Mouse (Mus musculus) heart, embryonic 13.5 days (tissue): ENCODE measurements around the gene Ostc. TPM values are rescaled to one million over a fixed set of nuclear protein-coding genes. Genes with fewer than 3 reads are reported as not detected.

ENCODE experiments used
- ATAC-seq: fragments of 200-750 bp; cut with Nextera tagmentation; 2 replicates; pipeline ENCODE4 v1.8.0; 2017; ENCODE audit warnings: moderate TSS enrichment; ENCODE audit not compliant: insufficient number of reproducible peaks, low FRiP score, low TSS enrichment; ENCODE audit errors: extremely low read depth
- H3K27ac ChIP-seq: fragments of 300-500 bp; sonication (generic); replicated peaks from 2 replicates; pipeline ENCODE4 v1.5.1; 2015; ENCODE audit warnings: moderate library complexity, mild to moderate bottlenecking, inconsistent platforms
- H3K27me3 ChIP-seq: fragments of 300-500 bp; sonication (generic); replicated peaks from 2 replicates; pipeline ENCODE4 v1.6.1; 2015; ENCODE audit warnings: mild to moderate bottlenecking, inconsistent platforms
- H3K36me3 ChIP-seq: fragments of 300-500 bp; sonication (generic); 2 replicates; pipeline ENCODE4 v1.6.1; 2015; ENCODE audit warnings: mild to moderate bottlenecking, inconsistent platforms
- H3K4me1 ChIP-seq: fragments of 300-500 bp; sonication (generic); 2 replicates; pipeline ENCODE4 v1.6.1; 2015; ENCODE audit warnings: inconsistent platforms
- H3K4me2 ChIP-seq: fragments of 300-500 bp; sonication (generic); 2 replicates; pipeline ENCODE4 v1.6.1; 2015; ENCODE audit warnings: inconsistent platforms, mild to moderate bottlenecking, moderate library complexity
- H3K4me3 ChIP-seq: fragments of 300-500 bp; sonication (generic); 2 replicates; pipeline ENCODE4 v1.5.1; 2015; ENCODE audit warnings: moderate library complexity, mild to moderate bottlenecking, inconsistent platforms
- H3K9ac ChIP-seq: fragments of 300-500 bp; sonication (generic); 2 replicates; pipeline ENCODE4 v1.6.1; 2015; ENCODE audit warnings: inconsistent platforms, mild to moderate bottlenecking, moderate library complexity
- H3K9me3 ChIP-seq: fragments of 300-500 bp; sonication (generic); 2 replicates; pipeline ENCODE4 v1.6.1; 2016; ENCODE audit warnings: inconsistent platforms
- WGBS: fragments of 180-500 bp; shearing (Covaris S2); methylation state at CpG from one replicate; pipeline ENCODE4 v1.1.7; 2015; ENCODE audit warnings: mixed read lengths; 5-methylcytosine and 5-hydroxymethylcytosine counted together
- polyA plus RNA-seq: library from polyadenylated mRNA; unstranded; fragments of >200 nt; fragmentation: Nextera tagmentation; extraction: Ambion mirVana; gene quantifications from 2 replicates; pipeline ENCODE4 v1.2.1, GENCODE M21; 2015

The Ostc gene
- 242 and 272 TPM in 2 replicates for polyA plus RNA-seq

- Histone ChIP-seq H3K27ac (peak within 1 kb of the TSS; percentile 89), H3K27me3 (no peaks in the 10 kb centered on the region), H3K9ac (peak within 1 kb of the TSS; percentile 93), H3K4me3 (peak within 1 kb of the TSS; percentile 88), H3K36me3 (peaks cover 11% of the 10 kb centered on the region), H3K4me2 (peak within 1 kb of the TSS; percentile 84), H3K4me1 (peaks cover 22% of the 10 kb centered on the region), H3K9me3 (no peaks in the 10 kb centered on the region)
- under 1% methylated on average over 45 of the region's 45 CpGs for WGBS
- ATAC-seq: peak; percentile 92
Observed at GRCm38 (mm10) chr3:130708967-130709924, at the start of gene Ostc. Ostc (minus strand) TSS chr3:130709444.

GRCm38 (mm10) chr3:130758157-130758841 is 49.1 kb upstream of the Ostc start:
- Histone ChIP-seq H3K4me2 (no peak overlapping the region), H3K4me3 (no peak overlapping the region), H3K9ac (no peak overlapping the region), H3K9me3 (no peaks in the 10 kb centered on the region), H3K4me1 (no peaks in the 10 kb centered on the region), H3K27ac (no peak overlapping the region), H3K27me3 (no peaks in the 10 kb centered on the region), H3K36me3 (no peaks in the 10 kb centered on the region)
- no peak for ATAC-seq
- WGBS: 82% methylated on average over 15 of the region's 15 CpGs

GRCm38 (mm10) chr3:130757117-130757852 is 48.0 kb upstream of the Ostc start:
- WGBS: 83% methylated on average over 8 of the region's 8 CpGs

GRCm38 (mm10) chr3:130749206-130749605 is 40.0 kb upstream of the Ostc start:
- Histone ChIP-seq H3K4me2 (no peak overlapping the region), H3K9me3 (peaks cover 9% of the 10 kb centered on the region), H3K36me3 (no peaks in the 10 kb centered on the region), H3K4me1 (no peaks in the 10 kb centered on the region), H3K27ac (no peak overlapping the region), H3K27me3 (no peaks in the 10 kb centered on the region), H3K4me3 (no peak overlapping the region), H3K9ac (no peak overlapping the region)
- no peak for ATAC-seq
- WGBS: 75% methylated on average over 3 of the region's 3 CpGs

More at GRCm38 (mm10) chr3:130757117-130757852, 48.0 kb upstream of the Ostc start:
- Histone ChIP-seq H3K9ac (no peak overlapping the region), H3K4me3 (no peak overlapping the region), H3K27ac (no peak overlapping the region), H3K4me1 (no peaks in the 10 kb centered on the region), H3K27me3 (no peaks in the 10 kb centered on the region), H3K36me3 (no peaks in the 10 kb centered on the region), H3K9me3 (no peaks in the 10 kb centered on the region), H3K4me2 (no peak overlapping the region)
- ATAC-seq: no peak

- H3K4me3 ChIP-seq: no peak overlapping the region
- 70% methylated on average over 10 of the region's 10 CpGs for WGBS
- no peaks in the 10 kb centered on the region for H3K36me3 ChIP-seq
- no peaks in the 10 kb centered on the region for H3K4me1 ChIP-seq
- no peaks in the 10 kb centered on the region for H3K27me3 ChIP-seq
- H3K9ac ChIP-seq: no peak overlapping the region
- H3K27ac ChIP-seq: no peak overlapping the region
- no peak overlapping the region for H3K4me2 ChIP-seq
- no peak for ATAC-seq
- peaks cover 9% of the 10 kb centered on the region for H3K9me3 ChIP-seq
Observed at GRCm38 (mm10) chr3:130746673-130747619, 37.7 kb upstream of the Ostc start.

GRCm38 (mm10) chr3:130737652-130738361 is 28.6 kb upstream of the Ostc start:
- H3K4me3 ChIP-seq: no peak overlapping the region
- no peaks in the 10 kb centered on the region for H3K36me3 ChIP-seq
- no peak overlapping the region for H3K4me2 ChIP-seq
- H3K27ac ChIP-seq: no peak overlapping the region
- H3K27me3 ChIP-seq: peaks cover 3% of the 10 kb centered on the region; the same call in 1 of the 2 replicates
- 56% methylated on average over 21 of the region's 21 CpGs for WGBS
- H3K4me1 ChIP-seq: no peaks in the 10 kb centered on the region
- ATAC-seq: no peak
- H3K9me3 ChIP-seq: no peaks in the 10 kb centered on the region
- H3K9ac ChIP-seq: no peak overlapping the region

- Histone ChIP-seq H3K4me2 (no peak overlapping the region), H3K9ac (no peak overlapping the region), H3K4me1 (no peaks in the 10 kb centered on the region), H3K36me3 (no peaks in the 10 kb centered on the region), H3K9me3 (no peaks in the 10 kb centered on the region), H3K4me3 (no peak overlapping the region), H3K27ac (no peak overlapping the region), H3K27me3 (peaks cover 3% of the 10 kb centered on the region; the same call in 1 of the 2 replicates)
- ATAC-seq: no peak
- WGBS: 31% methylated on average over 4 of the region's 4 CpGs
Observed at GRCm38 (mm10) chr3:130736758-130737157, 27.5 kb upstream of the Ostc start.

- peak within 1 kb of the TSS; percentile 90 for H3K4me2 ChIP-seq
- H3K27ac ChIP-seq: peak within 1 kb of the TSS; percentile 90
- peaks cover 29% of the 10 kb centered on the region for H3K4me1 ChIP-seq
- peak within 1 kb of the TSS; percentile 100 for H3K4me3 ChIP-seq
- under 1% methylated on average over 45 of the region's 45 CpGs for WGBS
- peak within 1 kb of the TSS; percentile 99 for H3K9ac ChIP-seq
- no peaks in the 10 kb centered on the region; the same call in 1 of the 2 replicates for H3K27me3 ChIP-seq
- ATAC-seq: peak; percentile 99
- peaks cover 39% of the 10 kb centered on the region for H3K36me3 ChIP-seq
- H3K9me3 ChIP-seq: no peaks in the 10 kb centered on the region
Observed at GRCm38 (mm10) chr3:130730189-130730653, 21.0 kb upstream of the Ostc start, which contains the start of gene Rpl34. Rpl34 (minus strand) TSS chr3:130730398.

GRCm38 (mm10) chr3:130729472-130730188 is 20.4 kb upstream of the Ostc start:
- Histone ChIP-seq H3K4me3 (peak overlapping the region; percentile 100), H3K4me1 (peaks cover 29% of the 10 kb centered on the region), H3K9ac (peak overlapping the region; percentile 99), H3K36me3 (peaks cover 42% of the 10 kb centered on the region), H3K27me3 (no peaks in the 10 kb centered on the region; the same call in 1 of the 2 replicates), H3K4me2 (peak overlapping the region; percentile 90), H3K27ac (peak overlapping the region; percentile 90), H3K9me3 (no peaks in the 10 kb centered on the region)
- peak; percentile 22 for ATAC-seq
- WGBS: under 1% methylated on average over 58 of the region's 58 CpGs
